Mouse (Mus musculus) embryonic fibroblast, embryonic 13.5 days (primary cell): ENCODE data around the gene Trip11. TPM values are rescaled to one million over a fixed set of nuclear protein-coding genes. Genes with fewer than 3 reads are reported as not detected.

Source experiments
- H3K27ac ChIP-seq: 2 replicates; pipeline ENCODE4 v1.5.1; 2012; ENCODE audit warnings: low read length, control low read depth, inconsistent platforms; ENCODE audit not compliant: insufficient read depth
- H3K4me1 ChIP-seq: 2 replicates; pipeline ENCODE4 v1.6.1; 2011; ENCODE audit warnings: low read length; ENCODE audit not compliant: control insufficient read depth, insufficient read depth
- H3K4me3 ChIP-seq: 2 replicates; pipeline ENCODE4 v1.5.1; 2011; ENCODE audit warnings: mild to moderate bottlenecking, control low read depth, low read length; ENCODE audit not compliant: insufficient read depth
- CTCF ChIP-seq: IDR thresholded peaks from 2 replicates; pipeline ENCODE4 v1.5.1; 2011; ENCODE audit warnings: mild to moderate bottlenecking, control low read depth, low read length, moderate library complexity, borderline replicate concordance; ENCODE audit not compliant: insufficient read depth
- POLR2A ChIP-seq: IDR thresholded peaks from 2 replicates; pipeline ENCODE4 v1.6.1; 2011; ENCODE audit warnings: low read depth, mild to moderate bottlenecking, control low read depth, low read length, moderate library complexity
- polyA plus RNA-seq: library from polyadenylated mRNA; stranded (reverse); fragments of >200 nt; gene quantifications from 2 replicates; pipeline ENCODE4 v1.2.4, GENCODE M21; 2011; ENCODE audit warnings: low read depth; ENCODE audit not compliant: missing spikeins, insufficient read length

The Trip11 gene
- polyA plus RNA-seq, 1 experiment = 35.3 TPM

- H3K27ac ChIP-seq = no peak overlapping the region
- no peak overlapping the region for H3K4me3 ChIP-seq
- no peak for TF ChIP-seq CTCF
- no peak for TF ChIP-seq POLR2A
- no peaks in the 10 kb centered on the region for H3K4me1 ChIP-seq
Observed at GRCm38 (mm10) chr12:101898966-101899365, 14.1 kb downstream of the Trip11 start.

GRCm38 (mm10) chr12:101897113-101897512 lies 16.0 kb downstream of the Trip11 start:
- TF ChIP-seq CTCF (no peak), POLR2A (no peak)
- no peaks in the 10 kb centered on the region for H3K4me1 ChIP-seq

GRCm38 (mm10) chr12:101893296-101893695 lies 19.8 kb downstream of the Trip11 start:
- H3K4me1 ChIP-seq = no peaks in the 10 kb centered on the region
- no peak overlapping the region for H3K27ac ChIP-seq
- H3K4me3 ChIP-seq = no peak overlapping the region
- no peak for TF ChIP-seq POLR2A
- no peak for TF ChIP-seq CTCF

More at GRCm38 (mm10) chr12:101897113-101897512, 16.0 kb downstream of the Trip11 start:
- H3K27ac ChIP-seq = no peak overlapping the region
- no peak overlapping the region for H3K4me3 ChIP-seq

GRCm38 (mm10) chr12:101892832-101893231 lies 20.2 kb downstream of the Trip11 start:
- no peaks in the 10 kb centered on the region for H3K4me1 ChIP-seq
- TF ChIP-seq CTCF = no peak
- no peak for TF ChIP-seq POLR2A
- H3K27ac ChIP-seq = no peak overlapping the region
- H3K4me3 ChIP-seq = no peak overlapping the region

- Histone ChIP-seq H3K27ac (no peak overlapping the region), H3K4me1 (no peaks in the 10 kb centered on the region), H3K4me3 (no peak overlapping the region)
- TF ChIP-seq CTCF = no peak
- no peak for TF ChIP-seq POLR2A
Observed at GRCm38 (mm10) chr12:101891066-101891465, 22.0 kb downstream of the Trip11 start.

GRCm38 (mm10) chr12:101889351-101889750 lies 23.7 kb downstream of the Trip11 start:
- Histone ChIP-seq H3K4me3 (no peak overlapping the region), H3K4me1 (no peaks in the 10 kb centered on the region), H3K27ac (no peak overlapping the region)
- no peak for TF ChIP-seq POLR2A
- no peak for TF ChIP-seq CTCF

- no peak overlapping the region for H3K27ac ChIP-seq
- no peak overlapping the region for H3K4me3 ChIP-seq
- TF ChIP-seq POLR2A (no peak), CTCF (no peak)
- no peaks in the 10 kb centered on the region for H3K4me1 ChIP-seq
Observed at GRCm38 (mm10) chr12:101888312-101888711, 24.8 kb downstream of the Trip11 start.

- H3K4me3 ChIP-seq = no peak overlapping the region
- TF ChIP-seq POLR2A = no peak
- TF ChIP-seq CTCF = no peak
- H3K27ac ChIP-seq = no peak overlapping the region
- no peaks in the 10 kb centered on the region for H3K4me1 ChIP-seq
Observed at GRCm38 (mm10) chr12:101884926-101885325, 28.1 kb downstream of the Trip11 start.

- Histone ChIP-seq H3K27ac (no peak overlapping the region), H3K4me3 (no peak overlapping the region), H3K4me1 (no peaks in the 10 kb centered on the region; the same call in 1 of the 2 replicates)
- TF ChIP-seq CTCF (no peak), POLR2A (no peak)
Observed at GRCm38 (mm10) chr12:101876374-101876773, 36.7 kb downstream of the Trip11 start.

- Histone ChIP-seq H3K27ac (no peak overlapping the region), H3K4me1 (no peaks in the 10 kb centered on the region; the same call in 1 of the 2 replicates), H3K4me3 (no peak overlapping the region)
- TF ChIP-seq POLR2A (no peak), CTCF (no peak)
Observed at GRCm38 (mm10) chr12:101875107-101875506, 38.0 kb downstream of the Trip11 start.
